Mouse (Mus musculus): ENCODE results near the gene Exo5. TPM values are rescaled to one million over a fixed set of nuclear protein-coding genes. Genes with fewer than 3 reads are reported as not detected.

Exo5 gene
- total and polyA plus RNA-seq, 3 experiments = 18.1 to 20.6 TPM; not detected in 1

GRCm38 (mm10) chr4:120935006-120935405 is 10.2 kb upstream of the Exo5 start:
- Histone ChIP-seq H3K9ac (ENCODE audit: control insufficient read depth, low read depth, low read length, poor library complexity, severe bottlenecking) (no peak overlapping the region), H3K79me2 (ENCODE audit: control insufficient read depth, insufficient read depth, low read length, poor library complexity) (no peaks in the 10 kb centered on the region), H3K9me3 (replicated peaks; ENCODE audit: insufficient read depth, low read length) (no peaks in the 10 kb centered on the region), H3K4me1 (ENCODE audit: control insufficient read depth in 1 of 2, insufficient read depth in 2 of 2, low read length in 2 of 2) (no peaks in the 10 kb centered on the region), H3K27me3 (ENCODE audit: control insufficient read depth in 1 of 2, insufficient read depth in 2 of 2, low read length in 2 of 2) (no peaks in the 10 kb centered on the region), H3K4me3 (ENCODE audit: control insufficient read depth in 1 of 2, insufficient read depth in 1 of 2, low read depth in 2 of 2, low read length in 2 of 2) (no peak overlapping the region), H3K36me3 (ENCODE audit: control insufficient read depth in 1 of 2, insufficient read depth in 2 of 2, low read length in 2 of 2) (no peaks in the 10 kb centered on the region; a peak in 1 of 4 replicates), H3K27ac (ENCODE audit: control insufficient read depth, low read depth, low read length) (no peak overlapping the region)
- TF ChIP-seq SIN3A (IDR thresholded peaks at IDR 0.05; ENCODE audit: low read length) (no peak), TAL1 (IDR thresholded peaks at IDR 0.05; ENCODE audit: low read length) (no peak)
- no peak for DNase-seq (ENCODE audit: low read depth, low spot score)

GRCm38 (mm10) chr4:120930736-120931135 is 5.9 kb upstream of the Exo5 start:
- Histone ChIP-seq H3K36me3 (ENCODE audit: control insufficient read depth in 1 of 2, insufficient read depth in 2 of 2, low read length in 2 of 2) (no peaks in the 10 kb centered on the region; a peak in 1 of 4 replicates), H3K27ac (ENCODE audit: control insufficient read depth, low read depth, low read length) (no peak overlapping the region), H3K4me1 (ENCODE audit: control insufficient read depth in 1 of 2, insufficient read depth in 2 of 2, low read length in 2 of 2) (no peaks in the 10 kb centered on the region; a peak in 1 of 4 replicates), H3K9me3 (replicated peaks; ENCODE audit: insufficient read depth, low read length) (no peaks in the 10 kb centered on the region), H3K4me3 (ENCODE audit: control insufficient read depth in 1 of 2, insufficient read depth in 1 of 2, low read depth in 2 of 2, low read length in 2 of 2) (no peak overlapping the region), H3K79me2 (ENCODE audit: control insufficient read depth, insufficient read depth, low read length, poor library complexity) (no peaks in the 10 kb centered on the region), H3K27me3 (ENCODE audit: control insufficient read depth in 1 of 2, insufficient read depth in 2 of 2, low read length in 2 of 2) (no peaks in the 10 kb centered on the region), H3K9ac (ENCODE audit: control insufficient read depth, low read depth, low read length, poor library complexity, severe bottlenecking) (no peak overlapping the region)
- no peak for TF ChIP-seq UBTF (IDR thresholded peaks at IDR 0.05; ENCODE audit: borderline replicate concordance, insufficient read depth, low read depth, low read length)
- no peak for TF ChIP-seq MYC (IDR thresholded peaks at IDR 0.05; ENCODE audit: low read depth, low read length)
- no peak for TF ChIP-seq JUND (IDR thresholded peaks at IDR 0.05; ENCODE audit: low read depth, low read length)
- no peak for TF ChIP-seq HCFC1 (IDR thresholded peaks at IDR 0.05; ENCODE audit: low read depth, low read length)
- TF ChIP-seq NRF1 (IDR thresholded peaks at IDR 0.05; ENCODE audit: insufficient read depth, low read depth, low read length, poor library complexity, severe bottlenecking) = no peak
- no peak for DNase-seq (ENCODE audit: low read depth, low spot score)

GRCm38 (mm10) chr4:120928686-120929085 is 3.9 kb upstream of the Exo5 start:
- no peaks in the 10 kb centered on the region; a peak in 1 of 4 replicates for H3K4me1 ChIP-seq (ENCODE audit: control insufficient read depth in 1 of 2, insufficient read depth in 2 of 2, low read length in 2 of 2)
- H3K36me3 ChIP-seq (ENCODE audit: control insufficient read depth in 1 of 2, insufficient read depth in 2 of 2, low read length in 2 of 2) = no peaks in the 10 kb centered on the region
- TF ChIP-seq POLR2A (IDR thresholded peaks at IDR 0.05; ENCODE audit: control insufficient read depth in 1 of 2, insufficient read depth in 1 of 2, low read depth in 1 of 2, low read length in 2 of 2, poor library complexity in 1 of 2) = no peak
- TF ChIP-seq BHLHE40 (IDR thresholded peaks at IDR 0.05; ENCODE audit: borderline replicate concordance, low read depth, low read length) = no peak
- TF ChIP-seq SMC3 (IDR thresholded peaks at IDR 0.05; ENCODE audit: low read depth, low read length) = peak; percentile 28
- TF ChIP-seq CTCF (IDR thresholded peaks at IDR 0.05 in 2 of 3, conservative IDR thresholded peaks at IDR 0.05 in 1 of 3; ENCODE audit: control insufficient read depth in 1 of 3, insufficient read depth in 1 of 3, low read depth in 2 of 3, low read length in 3 of 3, poor library complexity in 1 of 3, severe bottlenecking in 1 of 3) = peak in 1 of 3 experiments; percentile 20; a peak in 1 of 6 replicates
- H3K9me3 ChIP-seq (replicated peaks; ENCODE audit: insufficient read depth, low read length) = no peaks in the 10 kb centered on the region
- H3K27ac ChIP-seq (ENCODE audit: control insufficient read depth, low read depth, low read length) = no peak overlapping the region
- no peak overlapping the region for H3K9ac ChIP-seq (ENCODE audit: control insufficient read depth, low read depth, low read length, poor library complexity, severe bottlenecking)
- no peak overlapping the region for H3K4me3 ChIP-seq (ENCODE audit: control insufficient read depth in 1 of 2, insufficient read depth in 1 of 2, low read depth in 2 of 2, low read length in 2 of 2)
- H3K27me3 ChIP-seq (ENCODE audit: control insufficient read depth in 1 of 2, insufficient read depth in 2 of 2, low read length in 2 of 2) = no peaks in the 10 kb centered on the region
- DNase-seq (ENCODE audit: low read depth, low spot score) = no peak
- H3K79me2 ChIP-seq (ENCODE audit: control insufficient read depth, insufficient read depth, low read length, poor library complexity) = peaks cover 7% of the 10 kb centered on the region

Data from MEL (cell line).